Mouse (Mus musculus) erythroblast, embryonic 14.5 days (primary cell): ENCODE data around the gene Atf6.

Experiments
- GATA1 ChIP-seq: IDR thresholded peaks from 2 replicates; pipeline ENCODE4 v1.6.1; 2012; ENCODE audit warnings: low read length, inconsistent platforms, mixed read lengths
- TAL1 ChIP-seq: IDR thresholded peaks from 3 replicates; pipeline ENCODE4 v1.6.1; 2012; ENCODE audit warnings: low read length, inconsistent platforms, mixed read lengths

GRCm38 (mm10) chr1:170815287-170816004 lies 52.1 kb downstream of the Atf6 start:
- TF ChIP-seq GATA1 (no peak), TAL1 (no peak)
